Mouse (Mus musculus): ENCODE measurements around the gene Cdh16.
"Not testable (repeated sequence)": the region's sequence is repeated elsewhere in the genome, so short reads cannot be mapped to it uniquely, and the experiment has no call there.

Gene Cdh16

GRCm38 (mm10) chr8:104624161-104624560, at the start of gene Cdh16:
Gene Cdh16, minus strand, starts transcription at chr8:104624396.
- DNase-seq: no peak

- no peak for DNase-seq
Measured at GRCm38 (mm10) chr8:104655614-104656013, 31.4 kb upstream of the Cdh16 start.

GRCm38 (mm10) chr8:104654984-104655383, 30.8 kb upstream of the Cdh16 start:
- DNase-seq: peak; percentile 62 to 83

- not testable (repeated sequence) for DNase-seq
Measured at GRCm38 (mm10) chr8:104644187-104644586, 20.0 kb upstream of the Cdh16 start.

- no peak for DNase-seq
Measured at GRCm38 (mm10) chr8:104642324-104642654, 18.1 kb upstream of the Cdh16 start.

- DNase-seq: peak; percentile 94
Measured at GRCm38 (mm10) chr8:104641426-104642323, 17.5 kb upstream of the Cdh16 start, which contains the start of gene Ciao2b. Gene Ciao2b, minus strand, starts transcription at chr8:104641965.

- DNase-seq: no peak
Measured at GRCm38 (mm10) chr8:104640831-104641370, 16.7 kb upstream of the Cdh16 start.

GRCm38 (mm10) chr8:104640241-104640640, 16.0 kb upstream of the Cdh16 start:
- DNase-seq: peak in 1 of 2 experiments; percentile 2

- no peak for DNase-seq
Measured at GRCm38 (mm10) chr8:104638010-104638409, 13.8 kb upstream of the Cdh16 start.

GRCm38 (mm10) chr8:104635004-104635710, 11.0 kb upstream of the Cdh16 start:
- DNase-seq: no peak

GRCm38 (mm10) chr8:104633156-104633744, 9.1 kb upstream of the Cdh16 start:
- DNase-seq: peak in 1 of 2 experiments; percentile 3

GRCm38 (mm10) chr8:104632486-104632885, 8.3 kb upstream of the Cdh16 start:
- DNase-seq: peak in 1 of 2 experiments; percentile 5

GRCm38 (mm10) chr8:104631975-104632374, 7.8 kb upstream of the Cdh16 start:
- peak in 1 of 2 experiments; percentile 5 for DNase-seq

- DNase-seq: peak in 1 of 2 experiments; percentile 4
Measured at GRCm38 (mm10) chr8:104630981-104631663, 6.9 kb upstream of the Cdh16 start, which contains the start of gene Rrad. Gene Rrad, minus strand, starts transcription at chr8:104631327.

GRCm38 (mm10) chr8:104630574-104630973, 6.4 kb upstream of the Cdh16 start:
- DNase-seq: peak in 1 of 2 experiments; percentile 10

GRCm38 (mm10) chr8:104630111-104630479, 5.9 kb upstream of the Cdh16 start:
- DNase-seq: no peak

GRCm38 (mm10) chr8:104629306-104630110, 5.3 kb upstream of the Cdh16 start:
- peak; percentile 56 to 63 for DNase-seq

GRCm38 (mm10) chr8:104628402-104628801, 4.2 kb upstream of the Cdh16 start:
- DNase-seq: peak in 1 of 2 experiments; percentile 3

GRCm38 (mm10) chr8:104627065-104627740, 3.0 kb upstream of the Cdh16 start:
- DNase-seq: peak in 1 of 2 experiments; percentile 1

- no peak for DNase-seq
Measured at GRCm38 (mm10) chr8:104620765-104621164, 3.4 kb downstream of the Cdh16 start.

- DNase-seq: no peak
Measured at GRCm38 (mm10) chr8:104613119-104613518, 11.1 kb downstream of the Cdh16 start.
